Mouse (Mus musculus): ENCODE results near the gene Ldha. TPM values are rescaled to one million over a fixed set of nuclear protein-coding genes. Genes with fewer than 3 reads are reported as not detected.
"Not testable (repeated sequence)": the region's sequence is repeated elsewhere in the genome, so short reads cannot be mapped to it uniquely, and the experiment has no call there.

The Ldha gene
- 3,525 and 3,814 TPM in 2 replicates for polyA plus RNA-seq (2014; fragmentation: Nextera tagmentation; extraction: Ambion mirVana)

GRCm38 (mm10) chr7:46840787-46841525 is at the start of gene Ldha:
Gene Ldha, plus strand, starts transcription at chr7:46841475.
- no peak within 1 kb of the TSS for H3K27ac ChIP-seq (ENCODE audit: low read depth, low read length)
- H3K4me1 ChIP-seq (replicated peaks; ENCODE audit: control insufficient read depth, insufficient read depth, low read length) = peaks cover 47% of the 10 kb centered on the region
- no peaks in the 10 kb centered on the region for H3K9me3 ChIP-seq (ENCODE audit: control insufficient read depth, low read length)
- ATAC-seq (replicated peaks; ENCODE audit: low FRiP score) = no peak
- H3K4me3 ChIP-seq (ENCODE audit: low read depth, low read length) = no peak within 1 kb of the TSS
- H3K27me3 ChIP-seq (replicated peaks; ENCODE audit: control insufficient read depth, insufficient read depth, low read length) = no peaks in the 10 kb centered on the region
- WGBS = 26% methylated on average over 6 of the region's 6 CpGs
- H3K4me2 ChIP-seq = no peak within 1 kb of the TSS
- no peak within 1 kb of the TSS for H3K9ac ChIP-seq (ENCODE audit: low read depth, low read length)
- no peak for DNase-seq (ENCODE audit: low spot score)
- H3K36me3 ChIP-seq (ENCODE audit: control insufficient read depth, insufficient read depth, low read length) = no peaks in the 10 kb centered on the region

GRCm38 (mm10) chr7:46793871-46794270 is 47.4 kb upstream of the Ldha start:
- no peaks in the 10 kb centered on the region; the same call in 1 of the 2 replicates for H3K36me3 ChIP-seq (ENCODE audit: control insufficient read depth, insufficient read depth, low read length)
- no peaks in the 10 kb centered on the region for H3K27me3 ChIP-seq (replicated peaks; ENCODE audit: control insufficient read depth, insufficient read depth, low read length)
- no peak for DNase-seq (ENCODE audit: low spot score)
- peaks cover 17% of the 10 kb centered on the region for H3K4me1 ChIP-seq (replicated peaks; ENCODE audit: control insufficient read depth, insufficient read depth, low read length)
- H3K4me2 ChIP-seq = no peak overlapping the region
- 77% methylated on average over 4 of the region's 4 CpGs for WGBS
- no peak for ATAC-seq (replicated peaks; ENCODE audit: low FRiP score)
- H3K9ac ChIP-seq (ENCODE audit: low read depth, low read length) = no peak overlapping the region
- no peaks in the 10 kb centered on the region for H3K9me3 ChIP-seq (ENCODE audit: control insufficient read depth, low read length)
- H3K4me3 ChIP-seq (ENCODE audit: low read depth, low read length) = no peak overlapping the region
- H3K27ac ChIP-seq (ENCODE audit: low read depth, low read length) = no peak overlapping the region

DNA sequence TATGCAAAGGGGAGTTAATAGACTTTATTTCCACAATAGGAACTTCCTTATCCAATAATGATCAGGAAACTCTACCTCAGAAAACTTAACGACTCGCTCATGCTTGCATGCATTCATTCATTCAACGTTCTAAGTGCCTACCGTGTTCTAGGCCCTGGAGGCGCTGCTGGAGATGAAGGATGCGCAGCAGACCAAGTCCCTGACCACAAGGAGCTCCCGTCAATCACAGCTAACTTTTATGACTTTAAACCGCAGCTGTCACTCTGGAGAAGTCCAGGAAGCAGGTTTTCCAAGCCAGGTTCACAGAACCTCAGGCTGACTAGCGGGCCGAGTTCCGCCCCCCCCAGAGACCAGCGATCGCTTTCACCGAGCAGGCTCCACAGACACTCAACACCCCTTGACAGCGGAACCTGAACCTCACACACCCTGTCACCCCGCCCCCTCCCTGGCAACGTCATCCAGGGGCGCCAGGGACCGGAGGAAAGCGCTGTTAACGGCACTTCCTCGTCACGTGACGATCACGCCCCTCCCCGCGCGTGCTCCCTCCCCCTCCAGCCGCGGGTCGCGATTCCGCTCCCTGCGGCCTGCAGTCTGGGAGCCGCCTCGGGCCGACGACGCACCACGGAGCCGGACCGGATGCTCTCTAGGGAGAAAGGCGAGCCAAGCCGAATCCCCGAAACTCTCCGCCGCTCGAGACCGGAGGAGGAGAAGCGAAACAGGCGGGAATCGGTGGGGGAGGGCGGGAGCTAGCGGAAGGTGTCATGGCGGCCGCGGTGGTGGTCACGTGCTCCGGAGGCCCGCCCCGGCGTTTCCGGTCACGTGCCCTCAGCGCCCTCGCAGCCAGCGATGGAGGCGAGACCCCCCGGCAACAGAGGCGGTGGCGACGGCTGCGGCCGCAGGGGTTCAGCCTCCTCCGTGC is 45.7 kb upstream of the Ldha start, which contains the start of the genes Hps5 and Gtf2h1:
Hps5 (minus strand) TSS at position 778 of the 919 bp plus-strand sequence.
Gtf2h1 (plus strand) TSS at position 817 of the 919 bp plus-strand sequence.
- peak within 1 kb of the TSS; percentile 95 for H3K4me2 ChIP-seq
- no peaks in the 10 kb centered on the region for H3K27me3 ChIP-seq (replicated peaks; ENCODE audit: control insufficient read depth, insufficient read depth, low read length)
- peak within 1 kb of the TSS; percentile 90 for H3K9ac ChIP-seq (ENCODE audit: low read depth, low read length)
- peak within 1 kb of the TSS; percentile 88 for H3K27ac ChIP-seq (ENCODE audit: low read depth, low read length)
- WGBS = under 1% methylated on average over 75 of the region's 75 CpGs
- DNase-seq (ENCODE audit: low spot score) = peak; percentile 99
- H3K36me3 ChIP-seq (ENCODE audit: control insufficient read depth, insufficient read depth, low read length) = peaks cover 7% of the 10 kb centered on the region
- ATAC-seq (replicated peaks; ENCODE audit: low FRiP score) = peak; percentile 96
- peak within 1 kb of the TSS; percentile 99 for H3K4me3 ChIP-seq (ENCODE audit: low read depth, low read length)
- H3K4me1 ChIP-seq (replicated peaks; ENCODE audit: control insufficient read depth, insufficient read depth, low read length) = peaks cover 17% of the 10 kb centered on the region
- no peaks in the 10 kb centered on the region for H3K9me3 ChIP-seq (ENCODE audit: control insufficient read depth, low read length)

DNA sequence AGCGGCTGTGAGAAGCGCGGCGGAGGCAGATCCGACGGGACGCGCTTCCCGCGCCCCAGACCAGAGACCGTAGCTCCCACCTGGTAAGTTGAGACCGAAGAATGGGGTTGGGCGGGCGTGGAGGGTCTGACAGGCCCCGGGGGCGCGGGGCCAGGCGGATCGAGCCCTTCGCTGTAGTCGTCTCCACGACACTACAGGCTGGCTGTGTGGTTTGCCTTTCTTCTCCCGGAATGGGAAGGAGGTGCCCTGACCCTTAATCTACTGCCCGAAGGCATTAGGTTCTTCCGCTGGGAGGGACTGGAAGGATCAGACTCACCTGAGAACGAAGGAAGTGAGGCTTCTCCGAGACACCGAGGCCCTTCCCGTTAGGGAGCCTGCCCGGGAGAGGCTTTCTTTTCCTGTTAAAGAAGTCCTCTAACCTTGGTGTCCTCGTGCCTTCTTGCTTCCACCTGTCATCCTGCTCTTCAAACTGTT is 45.0 kb upstream of the Ldha start:
- peaks cover 7% of the 10 kb centered on the region for H3K36me3 ChIP-seq (ENCODE audit: control insufficient read depth, insufficient read depth, low read length)
- peaks cover 17% of the 10 kb centered on the region for H3K4me1 ChIP-seq (replicated peaks; ENCODE audit: control insufficient read depth, insufficient read depth, low read length)
- no peak for DNase-seq (ENCODE audit: low spot score)

GRCm38 (mm10) chr7:46796779-46797178 is 44.5 kb upstream of the Ldha start:
- peaks cover 17% of the 10 kb centered on the region for H3K4me1 ChIP-seq (replicated peaks; ENCODE audit: control insufficient read depth, insufficient read depth, low read length)
- H3K4me3 ChIP-seq (ENCODE audit: low read depth, low read length) = peak overlapping the region; percentile 99
- H3K27me3 ChIP-seq (replicated peaks; ENCODE audit: control insufficient read depth, insufficient read depth, low read length) = no peaks in the 10 kb centered on the region
- H3K27ac ChIP-seq (ENCODE audit: low read depth, low read length) = no peak overlapping the region
- WGBS = 34% methylated on average over 6 of the region's 6 CpGs
- H3K36me3 ChIP-seq (ENCODE audit: control insufficient read depth, insufficient read depth, low read length) = peaks cover 10% of the 10 kb centered on the region
- peak overlapping the region; percentile 95 for H3K4me2 ChIP-seq
- DNase-seq (ENCODE audit: low spot score) (no peak), ATAC-seq (replicated peaks; ENCODE audit: low FRiP score) (no peak)
- peak overlapping the region; percentile 90 for H3K9ac ChIP-seq (ENCODE audit: low read depth, low read length)
- no peaks in the 10 kb centered on the region for H3K9me3 ChIP-seq (ENCODE audit: control insufficient read depth, low read length)

More for the DNA sequence above, 45.0 kb upstream of the Ldha start:
- Histone ChIP-seq H3K27me3 (replicated peaks; ENCODE audit: control insufficient read depth, insufficient read depth, low read length) (no peaks in the 10 kb centered on the region), H3K27ac (ENCODE audit: low read depth, low read length) (peak overlapping the region; percentile 88; the same call in 1 of the 2 replicates), H3K4me3 (ENCODE audit: low read depth, low read length) (peak overlapping the region; percentile 99), H3K9ac (ENCODE audit: low read depth, low read length) (peak overlapping the region; percentile 90), H3K9me3 (ENCODE audit: control insufficient read depth, low read length) (no peaks in the 10 kb centered on the region), H3K4me2 (peak overlapping the region; percentile 95)
- WGBS = under 1% methylated on average over 31 of the region's 31 CpGs
- peak; percentile 22 for ATAC-seq (replicated peaks; ENCODE audit: low FRiP score)

DNA sequence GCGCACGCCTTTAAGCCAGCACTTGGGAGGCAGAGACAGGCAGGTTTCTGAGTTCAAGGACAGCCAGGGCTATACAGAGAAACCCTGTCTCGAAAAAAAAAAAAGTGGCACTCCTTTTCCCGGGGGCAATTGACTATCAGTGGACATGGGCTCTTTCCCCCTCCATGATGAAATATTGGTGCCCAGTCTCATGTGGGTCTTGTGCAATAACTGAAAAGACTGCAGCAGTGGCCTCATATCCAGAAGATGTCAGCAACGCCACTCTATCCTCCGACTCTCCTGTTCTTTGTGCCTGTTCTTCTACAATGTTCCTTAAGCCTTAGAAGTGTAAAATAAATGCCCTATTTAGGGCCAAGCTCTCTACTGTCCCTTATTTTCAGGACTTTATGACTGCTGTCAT is 30.9 kb upstream of the Ldha start:
- H3K4me2 ChIP-seq = no peak overlapping the region
- H3K27me3 ChIP-seq (replicated peaks; ENCODE audit: control insufficient read depth, insufficient read depth, low read length) = no peaks in the 10 kb centered on the region
- no peak overlapping the region for H3K27ac ChIP-seq (ENCODE audit: low read depth, low read length)
- no peak overlapping the region for H3K4me3 ChIP-seq (ENCODE audit: low read depth, low read length)
- ATAC-seq (replicated peaks; ENCODE audit: low FRiP score) (no peak), DNase-seq (ENCODE audit: low spot score) (no peak)
- no peak overlapping the region for H3K9ac ChIP-seq (ENCODE audit: low read depth, low read length)
- H3K36me3 ChIP-seq (ENCODE audit: control insufficient read depth, insufficient read depth, low read length) = peaks cover 38% of the 10 kb centered on the region
- H3K4me1 ChIP-seq (replicated peaks; ENCODE audit: control insufficient read depth, insufficient read depth, low read length) = no peaks in the 10 kb centered on the region
- WGBS = 88% methylated on average over 6 of the region's 6 CpGs
- H3K9me3 ChIP-seq (ENCODE audit: control insufficient read depth, low read length) = no peaks in the 10 kb centered on the region

DNA sequence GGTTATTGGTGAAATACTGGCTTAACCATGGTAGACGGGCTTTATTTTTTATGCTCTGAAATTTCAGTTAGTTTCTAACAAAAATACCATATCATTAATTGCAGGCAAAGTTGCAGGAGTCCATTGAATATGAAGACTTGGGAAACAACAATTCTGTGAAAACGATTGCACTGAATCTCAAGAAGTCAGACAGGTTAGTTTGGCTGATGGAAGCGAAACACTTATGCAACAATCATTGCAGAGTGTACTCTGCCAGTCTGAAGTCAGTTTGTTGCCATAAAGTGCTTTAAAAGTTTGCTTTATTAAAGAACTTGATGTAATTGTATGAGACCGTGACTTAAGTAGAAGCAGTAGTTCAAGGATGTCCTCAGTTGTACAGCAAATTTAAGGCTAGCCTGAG is 27.3 kb upstream of the Ldha start:
- ATAC-seq (replicated peaks; ENCODE audit: low FRiP score) (no peak), DNase-seq (ENCODE audit: low spot score) (no peak)
- Histone ChIP-seq H3K36me3 (ENCODE audit: control insufficient read depth, insufficient read depth, low read length) (peaks cover 59% of the 10 kb centered on the region), H3K4me1 (replicated peaks; ENCODE audit: control insufficient read depth, insufficient read depth, low read length) (no peaks in the 10 kb centered on the region), H3K4me3 (ENCODE audit: low read depth, low read length) (no peak overlapping the region), H3K9ac (ENCODE audit: low read depth, low read length) (no peak overlapping the region), H3K4me2 (no peak overlapping the region), H3K27ac (ENCODE audit: low read depth, low read length) (no peak overlapping the region), H3K27me3 (replicated peaks; ENCODE audit: control insufficient read depth, insufficient read depth, low read length) (no peaks in the 10 kb centered on the region), H3K9me3 (ENCODE audit: control insufficient read depth, low read length) (no peaks in the 10 kb centered on the region)
- 92% methylated on average over 4 of the region's 4 CpGs for WGBS

DNA sequence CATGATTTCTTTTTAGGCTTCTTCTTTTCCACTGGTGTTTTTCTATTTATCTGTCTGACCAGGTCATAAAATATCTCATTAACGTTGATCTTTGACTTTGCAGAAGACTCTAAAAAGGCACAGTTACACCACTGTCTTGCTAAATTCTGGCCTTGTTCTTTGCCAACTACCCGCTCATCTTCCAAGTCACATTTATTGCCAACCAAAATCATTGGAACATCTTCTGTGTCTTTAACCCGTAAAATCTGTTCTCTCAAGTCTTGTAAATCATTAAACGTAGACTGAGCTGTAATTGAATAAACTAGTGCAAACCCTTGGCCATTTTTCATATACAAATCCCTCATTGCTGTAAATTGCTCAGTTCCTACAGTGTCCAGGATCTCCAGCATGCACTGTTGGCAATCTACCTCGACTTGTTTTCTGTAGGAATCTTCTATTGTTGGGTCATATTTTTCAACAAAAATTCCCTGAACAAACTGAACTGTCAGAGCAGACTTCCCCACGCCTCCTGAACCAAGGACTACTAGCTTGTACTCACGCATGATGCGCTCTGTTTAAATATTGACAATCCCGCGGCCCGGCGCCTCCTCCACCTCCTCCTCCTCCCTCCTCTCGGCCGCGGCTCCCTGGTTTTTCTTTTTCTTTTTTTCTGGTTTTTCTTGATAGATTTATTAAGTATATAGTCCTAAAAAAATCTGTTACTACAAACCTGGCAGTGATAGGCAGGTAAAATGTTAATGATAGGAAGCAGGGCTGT is 20.2 kb upstream of the Ldha start:
- H3K4me3 ChIP-seq (ENCODE audit: low read depth, low read length); H3K9ac ChIP-seq (ENCODE audit: low read depth, low read length); ATAC-seq (replicated peaks; ENCODE audit: low FRiP score); DNase-seq (ENCODE audit: low spot score); H3K9me3 ChIP-seq (ENCODE audit: control insufficient read depth, low read length); H3K4me2 ChIP-seq; H3K27me3 ChIP-seq (replicated peaks; ENCODE audit: control insufficient read depth, insufficient read depth, low read length); H3K4me1 ChIP-seq (replicated peaks; ENCODE audit: control insufficient read depth, insufficient read depth, low read length); H3K27ac ChIP-seq (ENCODE audit: low read depth, low read length): not testable (repeated sequence)
- 86% methylated on average over 15 of the region's 15 CpGs for WGBS
- peaks cover 33% of the 10 kb centered on the region for H3K36me3 ChIP-seq (ENCODE audit: control insufficient read depth, insufficient read depth, low read length)
